Mouse (Mus musculus) liver, adult 2 months (tissue): ENCODE data around the gene Gemin8. TPM values are rescaled to one million over a fixed set of nuclear protein-coding genes. Genes with fewer than 3 reads are reported as not detected.

ENCODE experiments used
- DNase-seq: peaks from one replicate; pipeline ENCODE4 v3.0.0-alpha.2; 2011; ENCODE audit warnings: low read depth, low spot score; ENCODE audit errors: extremely low read depth
- H3K27ac ChIP-seq: fragments of 200-500 bp; replicated peaks from 2 replicates; pipeline ENCODE4 v1.5.1; 2012; ENCODE audit warnings: low read depth, mild to moderate bottlenecking, control low read depth, inconsistent platforms, low read length; ENCODE audit not compliant: insufficient read depth
- H3K27me3 ChIP-seq: fragments of 200-500 bp; 2 replicates; pipeline ENCODE4 v1.6.1; 2012; ENCODE audit warnings: mild to moderate bottlenecking, moderate library complexity, low read length, inconsistent platforms; ENCODE audit not compliant: control insufficient read depth, insufficient read depth
- H3K36me3 ChIP-seq: fragments of 200-500 bp; 2 replicates; pipeline ENCODE4 v1.6.1; 2012; ENCODE audit warnings: low read length, inconsistent platforms; ENCODE audit not compliant: control insufficient read depth, insufficient read depth
- H3K4me1 ChIP-seq: fragments of 200-500 bp; 2 replicates; pipeline ENCODE4 v1.6.1; 2011; ENCODE audit warnings: low read length; ENCODE audit not compliant: control insufficient read depth, insufficient read depth
- H3K4me3 ChIP-seq: fragments of 200-500 bp; 2 replicates; pipeline ENCODE4 v1.5.1; 2011; ENCODE audit warnings: low read depth, mild to moderate bottlenecking, control low read depth, low read length, moderate library complexity; ENCODE audit not compliant: insufficient read depth
- H3K79me2 ChIP-seq: fragments of 200-500 bp; 2 replicates; pipeline ENCODE4 v1.6.1; 2012; ENCODE audit warnings: inconsistent platforms, mild to moderate bottlenecking, low read length, moderate library complexity; ENCODE audit not compliant: control insufficient read depth, insufficient read depth
- H3K9ac ChIP-seq: fragments of 200-500 bp; 2 replicates; pipeline ENCODE4 v1.6.1; 2012; ENCODE audit warnings: low read depth, mild to moderate bottlenecking, control low read depth, inconsistent platforms, low read length
- CTCF ChIP-seq: fragments of 200-500 bp; IDR thresholded peaks from 2 replicates; pipeline ENCODE4 v1.5.1; 2011; ENCODE audit warnings: low read depth, low read length, control low read depth
- POLR2A ChIP-seq: fragments of 200-500 bp; IDR thresholded peaks from 2 replicates; pipeline ENCODE4 v1.6.1; 2011; ENCODE audit warnings: low read length, control low read depth; ENCODE audit not compliant: insufficient read depth; ENCODE audit errors: extremely low read depth
- WGBS: fragments of 180-500 bp; shearing (Covaris S2); methylation state at CpG from one replicate; pipeline ENCODE4 v1.1.7; 2018; 5-methylcytosine and 5-hydroxymethylcytosine counted together
- polyA plus RNA-seq: library from polyadenylated mRNA; depleted of rRNA; stranded (reverse); fragments of >200 nt; gene quantifications from 2 replicates; pipeline ENCODE4 v1.2.3, GENCODE M21; 2012
- total RNA-seq: library from RNA; depleted of rRNA; stranded (reverse); fragments of >200 nt; gene quantifications from 2 replicates; pipeline ENCODE4 v1.2.3, GENCODE M21; 2014

Gemin8 gene
- total and polyA plus RNA-seq, 2 experiments: 0.92 to 1.4 TPM

GRCm38 (mm10) chrX:166170800-166171738, 815 bp downstream of the Gemin8 start:
- TF ChIP-seq CTCF: no peak
- no peak for TF ChIP-seq POLR2A

GRCm38 (mm10) chrX:166172041-166172440, 1.8 kb downstream of the Gemin8 start:
- Histone ChIP-seq H3K27me3 (no peaks in the 10 kb centered on the region), H3K36me3 (no peaks in the 10 kb centered on the region), H3K79me2 (no peaks in the 10 kb centered on the region), H3K4me1 (no peaks in the 10 kb centered on the region), H3K27ac (no peak overlapping the region), H3K9ac (no peak overlapping the region), H3K4me3 (no peak overlapping the region)
- TF ChIP-seq CTCF (no peak), POLR2A (no peak)
- no peak for DNase-seq
- 65% methylated on average over 4 of the region's 4 CpGs for WGBS

More at GRCm38 (mm10) chrX:166170800-166171738, 815 bp downstream of the Gemin8 start:
- Histone ChIP-seq H3K36me3 (no peaks in the 10 kb centered on the region), H3K4me1 (no peaks in the 10 kb centered on the region), H3K27ac (no peak overlapping the region), H3K27me3 (no peaks in the 10 kb centered on the region), H3K79me2 (no peaks in the 10 kb centered on the region), H3K9ac (peak overlapping the region; percentile 72; the same call in 1 of the 2 replicates), H3K4me3 (peak overlapping the region; percentile 92; the same call in 1 of the 2 replicates)
- WGBS: 31% methylated on average over 9 of the region's 9 CpGs
- DNase-seq: no peak

- H3K4me3 ChIP-seq: no peak overlapping the region
- H3K9ac ChIP-seq: no peak overlapping the region
- TF ChIP-seq POLR2A (no peak), CTCF (no peak)
- WGBS: 50% methylated on average over 3 of the region's 3 CpGs
- H3K36me3 ChIP-seq: no peaks in the 10 kb centered on the region
- H3K79me2 ChIP-seq: no peaks in the 10 kb centered on the region
- no peak overlapping the region for H3K27ac ChIP-seq
- no peaks in the 10 kb centered on the region for H3K27me3 ChIP-seq
- no peaks in the 10 kb centered on the region for H3K4me1 ChIP-seq
- no peak for DNase-seq
These were observed 2.4 kb downstream of the Gemin8 start for GRCm38 (mm10) chrX:166172661-166173060.

- WGBS: 88% methylated on average over 7 of the region's 7 CpGs
- Histone ChIP-seq H3K27me3 (no peaks in the 10 kb centered on the region), H3K4me3 (no peak overlapping the region), H3K36me3 (no peaks in the 10 kb centered on the region), H3K9ac (no peak overlapping the region), H3K79me2 (no peaks in the 10 kb centered on the region), H3K27ac (no peak overlapping the region), H3K4me1 (no peaks in the 10 kb centered on the region)
- DNase-seq: no peak
- TF ChIP-seq CTCF (no peak), POLR2A (no peak)
These were observed 3.5 kb downstream of the Gemin8 start for GRCm38 (mm10) chrX:166173796-166174195.

GRCm38 (mm10) chrX:166177929-166178328, 7.7 kb downstream of the Gemin8 start:
- no peak for DNase-seq
- WGBS: 97% methylated on average over 7 of the region's 7 CpGs
- no peaks in the 10 kb centered on the region for H3K4me1 ChIP-seq
- no peaks in the 10 kb centered on the region for H3K36me3 ChIP-seq
- H3K27me3 ChIP-seq: no peaks in the 10 kb centered on the region
- no peak for TF ChIP-seq CTCF
- no peak for TF ChIP-seq POLR2A
- no peak overlapping the region for H3K27ac ChIP-seq
- H3K4me3 ChIP-seq: no peak overlapping the region
- H3K79me2 ChIP-seq: no peaks in the 10 kb centered on the region
- H3K9ac ChIP-seq: no peak overlapping the region

- WGBS: 87% methylated on average over 3 of the region's 3 CpGs
- Histone ChIP-seq H3K9ac (no peak overlapping the region), H3K27ac (no peak overlapping the region), H3K79me2 (no peaks in the 10 kb centered on the region), H3K27me3 (no peaks in the 10 kb centered on the region), H3K4me1 (no peaks in the 10 kb centered on the region), H3K36me3 (no peaks in the 10 kb centered on the region), H3K4me3 (no peak overlapping the region)
- no peak for DNase-seq
- TF ChIP-seq CTCF (no peak), POLR2A (no peak)
These were observed 12.8 kb downstream of the Gemin8 start for GRCm38 (mm10) chrX:166183094-166183493.
